Mouse (Mus musculus): ENCODE measurements around the gene Gm14698. TPM values are rescaled to one million over a fixed set of nuclear protein-coding genes. Genes with fewer than 3 reads are reported as not detected.

The Gm14698 gene
- polyA plus RNA-seq (2012; rRNA removed; ENCODE audit: low replicate concordance): 0.16 and 2.0 TPM in 2 replicates

GRCm38 (mm10) chrX:68821059-68821458 is at the start of gene Gm14698:
Gm14698 (plus strand) TSS chrX:68821093.

Other genes with a start within 250 kb of the Gm14698 start
- 10.1 and 11.2 TPM in 2 replicates for gene Fmr1, start 142.6 kb upstream of the Gm14698 start, polyA plus RNA-seq (2012; rRNA removed; ENCODE audit: low replicate concordance)
- not detected in 2 replicates for gene Fmr1nb, start 59.3 kb upstream of the Gm14698 start, polyA plus RNA-seq (2012; rRNA removed; ENCODE audit: low replicate concordance)
- gene Gm6812, start 72.0 kb downstream of the Gm14698 start, polyA plus RNA-seq (2012; rRNA removed; ENCODE audit: low replicate concordance): not detected in 2 replicates